Mouse (Mus musculus): ENCODE results near the gene Pdzd8. TPM values are rescaled to one million over a fixed set of nuclear protein-coding genes. Genes with fewer than 3 reads are reported as not detected.

Pdzd8 gene
- polyA plus RNA-seq, 1 experiment = 7.3 TPM

- peak overlapping the region; percentile 89 for H3ac ChIP-seq (ENCODE audit: control insufficient read depth, insufficient read length, low read depth)
- no peaks in the 10 kb centered on the region for H3K36me3 ChIP-seq (ENCODE audit: control insufficient read depth, insufficient read depth)
- H3K4me3 ChIP-seq (ENCODE audit: insufficient read depth, poor library complexity, severe bottlenecking) = peak overlapping the region; percentile 74
- peaks cover 18% of the 10 kb centered on the region for H3K27me3 ChIP-seq (ENCODE audit: control insufficient read depth, insufficient read depth, insufficient read length)
- TF ChIP-seq MAX (IDR thresholded peaks at IDR 0.05) = no peak
- peaks cover 32% of the 10 kb centered on the region for H3K79me3 ChIP-seq (ENCODE audit: low read depth)
- peaks cover 42% of the 10 kb centered on the region for H3K79me2 ChIP-seq (ENCODE audit: control insufficient read depth, insufficient read depth)
Measured at GRCm38 (mm10) chr19:59346325-59346724, 745 bp upstream of the Pdzd8 start.

DNA sequence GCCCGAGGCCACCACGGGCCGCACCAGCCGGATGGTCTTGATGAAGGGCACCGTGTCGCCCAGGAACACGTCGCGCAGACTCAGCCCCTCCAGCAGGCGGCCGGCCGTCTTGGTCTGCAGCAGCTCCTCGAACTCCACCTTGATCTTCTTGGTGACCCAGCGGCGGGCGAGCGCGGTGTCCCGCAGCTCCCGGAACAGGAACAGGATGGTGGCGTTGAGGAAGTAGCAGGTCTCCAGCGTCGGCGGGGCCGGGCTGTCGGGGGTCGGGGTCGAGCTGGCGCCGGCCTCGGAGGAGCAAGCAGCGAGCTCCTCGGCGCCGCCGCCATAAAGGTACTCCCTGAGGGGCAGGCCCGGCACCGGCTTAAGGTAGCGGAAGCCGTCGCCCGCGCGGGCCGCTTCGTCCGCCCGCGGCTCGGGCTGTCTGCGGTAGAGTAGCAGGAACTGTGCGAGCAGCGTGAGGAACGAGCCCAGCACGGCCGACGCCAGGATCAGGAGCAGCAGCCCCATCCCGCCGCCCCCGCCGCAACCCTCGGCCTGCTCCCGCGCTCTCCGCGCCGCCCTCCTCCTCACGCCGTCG is 411 bp downstream of the Pdzd8 start:
- peaks cover 54% of the 10 kb centered on the region for H3K79me2 ChIP-seq (ENCODE audit: control insufficient read depth, insufficient read depth)
- peak overlapping the region; percentile 74 for H3K4me3 ChIP-seq (ENCODE audit: insufficient read depth, poor library complexity, severe bottlenecking)
- peak overlapping the region; percentile 83 for H3ac ChIP-seq (ENCODE audit: control insufficient read depth, insufficient read length, low read depth)
- H3K79me3 ChIP-seq (ENCODE audit: low read depth) = peaks cover 43% of the 10 kb centered on the region
- no peak for TF ChIP-seq FOSL1 (IDR thresholded peaks at IDR 0.05; ENCODE audit: insufficient read depth, low read length, poor library complexity, severe bottlenecking)
- no peak for TF ChIP-seq CEBPB (IDR thresholded peaks at IDR 0.05; ENCODE audit: low read depth)
- TF ChIP-seq MAX (IDR thresholded peaks at IDR 0.05) = no peak
- no peak for TF ChIP-seq CTCF (IDR thresholded peaks at IDR 0.05; ENCODE audit: control insufficient read depth, insufficient read depth, insufficient read length)
- no peak for TF ChIP-seq MYOD1 (IDR thresholded peaks at IDR 0.05; ENCODE audit: control insufficient read depth, insufficient read length, low read depth)
- TF ChIP-seq MYOG (IDR thresholded peaks at IDR 0.05; ENCODE audit: control insufficient read depth, extremely low read depth, insufficient read length) = no peak
- no peak for TF ChIP-seq USF1 (IDR thresholded peaks at IDR 0.05; ENCODE audit: low read depth)
- H3K36me3 ChIP-seq (ENCODE audit: control insufficient read depth, insufficient read depth) = no peaks in the 10 kb centered on the region
- H3K27me3 ChIP-seq (ENCODE audit: control insufficient read depth, insufficient read depth, insufficient read length) = peaks cover 7% of the 10 kb centered on the region

GRCm38 (mm10) chr19:59344304-59344711 is 1.3 kb downstream of the Pdzd8 start:
- H3K36me3 ChIP-seq (ENCODE audit: control insufficient read depth, insufficient read depth) = no peaks in the 10 kb centered on the region
- H3K79me3 ChIP-seq (ENCODE audit: low read depth) = peaks cover 50% of the 10 kb centered on the region
- H3K27me3 ChIP-seq (ENCODE audit: control insufficient read depth, insufficient read depth, insufficient read length) = peaks cover under 1% of the 10 kb centered on the region

DNA sequence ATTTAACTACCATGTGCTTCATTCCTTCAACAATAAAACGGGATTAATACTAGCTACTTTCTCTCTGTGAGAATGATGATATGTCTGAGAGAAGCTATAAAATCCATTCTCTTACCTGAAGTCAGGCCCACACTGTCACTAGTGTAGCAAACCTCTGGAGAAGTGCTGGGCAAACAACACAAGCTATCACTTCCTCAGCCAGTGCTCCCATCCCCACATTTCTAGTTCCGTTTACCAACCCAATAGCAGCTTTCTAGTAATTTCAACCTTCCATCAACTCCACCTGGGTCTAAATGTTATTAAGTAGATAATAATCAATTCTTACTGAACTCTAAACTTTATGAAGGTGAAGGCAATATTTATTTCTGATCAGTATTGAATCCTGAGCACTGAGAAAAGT is 2.6 kb downstream of the Pdzd8 start:
- peaks cover 62% of the 10 kb centered on the region for H3K79me3 ChIP-seq (ENCODE audit: low read depth)
- no peaks in the 10 kb centered on the region for H3K27me3 ChIP-seq (ENCODE audit: control insufficient read depth, insufficient read depth, insufficient read length)
- H3K36me3 ChIP-seq (ENCODE audit: control insufficient read depth, insufficient read depth) = no peaks in the 10 kb centered on the region
- no peak overlapping the region for H3ac ChIP-seq (ENCODE audit: control insufficient read depth, insufficient read length, low read depth)
- TF ChIP-seq CEBPB (IDR thresholded peaks at IDR 0.05; ENCODE audit: low read depth) = no peak
- H3K4me3 ChIP-seq (ENCODE audit: insufficient read depth, poor library complexity, severe bottlenecking) = no peak overlapping the region
- peaks cover 76% of the 10 kb centered on the region for H3K79me2 ChIP-seq (ENCODE audit: control insufficient read depth, insufficient read depth)

More at GRCm38 (mm10) chr19:59344304-59344711, 1.3 kb downstream of the Pdzd8 start:
- Histone ChIP-seq H3K79me2 (ENCODE audit: control insufficient read depth, insufficient read depth) (peaks cover 62% of the 10 kb centered on the region), H3K4me3 (ENCODE audit: insufficient read depth, poor library complexity, severe bottlenecking) (peak overlapping the region; percentile 74), H3ac (ENCODE audit: control insufficient read depth, insufficient read length, low read depth) (peak overlapping the region; percentile 83)
- peak; percentile 92 for TF ChIP-seq MAX (IDR thresholded peaks at IDR 0.05)
- no peak for TF ChIP-seq CTCF (IDR thresholded peaks at IDR 0.05; ENCODE audit: control insufficient read depth, insufficient read depth, insufficient read length)

- Histone ChIP-seq H3K79me2 (ENCODE audit: control insufficient read depth, insufficient read depth) (peaks cover 100% of the 10 kb centered on the region), H3K79me3 (ENCODE audit: low read depth) (peaks cover 90% of the 10 kb centered on the region), H3ac (ENCODE audit: control insufficient read depth, insufficient read length, low read depth) (no peak overlapping the region), H3K36me3 (ENCODE audit: control insufficient read depth, insufficient read depth) (no peaks in the 10 kb centered on the region), H3K4me3 (ENCODE audit: insufficient read depth, poor library complexity, severe bottlenecking) (no peak overlapping the region), H3K27me3 (ENCODE audit: control insufficient read depth, insufficient read depth, insufficient read length) (no peaks in the 10 kb centered on the region)
- TF ChIP-seq CTCF (IDR thresholded peaks at IDR 0.05; ENCODE audit: control insufficient read depth, insufficient read depth, insufficient read length) (no peak), USF1 (IDR thresholded peaks at IDR 0.05; ENCODE audit: low read depth) (no peak), MYOD1 (IDR thresholded peaks at IDR 0.05; ENCODE audit: control insufficient read depth, insufficient read length, low read depth) (no peak), CEBPB (IDR thresholded peaks at IDR 0.05; ENCODE audit: low read depth) (no peak), MYOG (IDR thresholded peaks at IDR 0.05; ENCODE audit: control insufficient read depth, extremely low read depth, insufficient read length) (no peak), FOSL1 (IDR thresholded peaks at IDR 0.05; ENCODE audit: insufficient read depth, low read length, poor library complexity, severe bottlenecking) (no peak), MAX (IDR thresholded peaks at IDR 0.05) (no peak)
Measured at GRCm38 (mm10) chr19:59339908-59340307, 5.7 kb downstream of the Pdzd8 start.

- Histone ChIP-seq H3K27me3 (ENCODE audit: control insufficient read depth, insufficient read depth, insufficient read length) (no peaks in the 10 kb centered on the region), H3K79me3 (ENCODE audit: low read depth) (peaks cover 89% of the 10 kb centered on the region), H3ac (ENCODE audit: control insufficient read depth, insufficient read length, low read depth) (no peak overlapping the region), H3K36me3 (ENCODE audit: control insufficient read depth, insufficient read depth) (peaks cover 3% of the 10 kb centered on the region), H3K79me2 (ENCODE audit: control insufficient read depth, insufficient read depth) (peaks cover 100% of the 10 kb centered on the region), H3K4me3 (ENCODE audit: insufficient read depth, poor library complexity, severe bottlenecking) (no peak overlapping the region)
- TF ChIP-seq CTCF (IDR thresholded peaks at IDR 0.05; ENCODE audit: control insufficient read depth, insufficient read depth, insufficient read length) = no peak
Measured at GRCm38 (mm10) chr19:59337872-59338681, 7.5 kb downstream of the Pdzd8 start.
